Mouse (Mus musculus): ENCODE measurements at regions not wholly inside any gene's neighbourhood (a gene's known extent, or its start where the extent isn't known, plus 50 kb on each side); places are given as distances from the start of the nearest gene placed in this dataset.

DNA sequence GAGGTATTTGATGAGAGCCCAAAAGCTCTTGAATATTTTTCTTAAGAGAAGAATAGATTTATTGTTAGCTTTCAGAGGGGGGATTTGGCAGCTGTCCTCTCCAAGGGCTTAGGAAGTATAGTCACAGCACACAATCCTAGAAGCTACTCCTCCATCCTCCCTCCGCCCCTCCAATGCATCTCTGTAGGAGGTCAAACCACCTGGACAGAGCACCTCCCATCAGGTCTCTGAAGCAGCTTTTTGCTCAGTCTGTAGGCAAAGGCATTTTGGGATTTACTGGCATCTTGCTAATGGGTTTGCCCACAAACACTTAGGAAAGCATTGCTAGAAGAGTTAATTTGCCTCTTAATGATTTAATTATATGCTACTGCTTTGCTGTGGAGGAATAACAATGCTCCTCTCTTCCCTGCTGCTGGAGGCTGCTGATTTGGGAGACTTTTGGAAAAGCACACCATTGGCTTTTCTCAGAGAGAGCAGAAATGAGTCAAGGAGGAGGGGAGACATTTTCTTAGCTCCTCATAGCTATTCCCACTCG lies 273.1 kb downstream of the Gm11011 start:
- Histone ChIP-seq H3K36me3 (ENCODE audit: control insufficient read depth in 1 of 2, insufficient read depth in 2 of 2, low read length in 2 of 2) (no peaks in the 10 kb centered on the region), H3K27ac (ENCODE audit: control insufficient read depth, low read depth, low read length) (no peak overlapping the region), H3K79me2 (ENCODE audit: control insufficient read depth, insufficient read depth, low read length, poor library complexity) (no peaks in the 10 kb centered on the region), H3K4me1 (ENCODE audit: control insufficient read depth in 1 of 2, insufficient read depth in 2 of 2, low read length in 2 of 2) (no peaks in the 10 kb centered on the region), H3K9ac (ENCODE audit: control insufficient read depth, low read depth, low read length, poor library complexity, severe bottlenecking) (no peak overlapping the region), H3K4me3 (ENCODE audit: control insufficient read depth in 1 of 2, insufficient read depth in 1 of 2, low read depth in 2 of 2, low read length in 2 of 2) (no peak overlapping the region), H3K27me3 (ENCODE audit: control insufficient read depth in 1 of 2, insufficient read depth in 2 of 2, low read length in 2 of 2) (no peaks in the 10 kb centered on the region), H3K9me3 (replicated peaks; ENCODE audit: insufficient read depth, low read length) (no peaks in the 10 kb centered on the region)
- TF ChIP-seq KAT2A (conservative IDR thresholded peaks at IDR 0.05; ENCODE audit: low read depth, low read length): no peak
- no peak for TF ChIP-seq JUND (IDR thresholded peaks at IDR 0.05; ENCODE audit: low read depth, low read length)
- no peak for TF ChIP-seq TBP (IDR thresholded peaks at IDR 0.05; ENCODE audit: low read depth, low read length)
- no peak for TF ChIP-seq ZMIZ1 (IDR thresholded peaks at IDR 0.05; ENCODE audit: low read depth, low read length)
- no peak for TF ChIP-seq MYC (IDR thresholded peaks at IDR 0.05; ENCODE audit: low read depth, low read length)
- no peak for TF ChIP-seq MXI1 (IDR thresholded peaks at IDR 0.05; ENCODE audit: low read depth, low read length)
- TF ChIP-seq ETS1 (IDR thresholded peaks at IDR 0.05; ENCODE audit: low read depth, low read length): no peak
- TF ChIP-seq NELFE (IDR thresholded peaks at IDR 0.05; ENCODE audit: low read depth, low read length): no peak
- TF ChIP-seq POLR2A (IDR thresholded peaks at IDR 0.05; ENCODE audit: control insufficient read depth in 1 of 2, insufficient read depth in 1 of 2, low read depth in 1 of 2, low read length in 2 of 2, poor library complexity in 1 of 2): no peak
- no peak for DNase-seq (ENCODE audit: low read depth, low spot score)

DNA sequence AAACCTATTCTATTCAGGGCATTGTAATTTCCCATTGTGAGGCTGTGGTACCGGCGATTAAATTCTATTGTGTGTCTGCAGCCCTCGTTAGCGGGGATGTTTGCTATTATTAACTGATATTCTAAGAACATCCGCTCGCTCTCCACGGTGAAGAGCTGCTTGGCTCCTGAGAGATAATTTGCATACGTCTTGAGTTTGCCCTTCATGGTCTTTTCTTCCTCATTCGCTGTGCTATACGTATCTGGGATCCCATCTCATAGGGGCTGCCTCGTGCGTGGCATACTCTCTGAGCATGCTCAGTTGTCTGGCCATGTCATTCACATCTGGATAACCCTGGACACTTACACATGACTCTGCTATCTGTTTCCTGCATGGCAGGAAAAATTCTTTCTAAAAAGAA lies 275.7 kb downstream of the Gm11011 start:
- no peak for DNase-seq (ENCODE audit: low read depth, low spot score)

DNA sequence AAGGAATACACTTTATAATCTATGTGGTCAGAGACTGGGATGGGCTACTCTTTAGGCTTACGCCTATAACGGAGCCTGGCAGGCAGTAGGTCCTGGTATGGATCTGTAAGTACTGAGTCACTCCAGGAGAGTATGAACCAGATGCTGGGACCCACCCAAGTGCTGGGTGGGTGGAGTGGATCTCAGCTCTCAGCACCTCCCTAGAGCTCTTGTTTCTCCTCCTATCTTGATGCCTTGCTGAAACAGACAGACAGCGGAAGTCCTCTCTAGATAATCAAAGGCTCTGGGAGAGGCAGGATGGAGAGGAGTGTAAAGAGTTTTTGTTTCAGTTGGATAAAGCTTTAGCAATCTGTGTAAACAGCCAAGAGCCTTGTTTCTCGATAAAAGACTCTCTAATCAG lies 276.2 kb downstream of the Gm11011 start:
- H3K36me3 ChIP-seq (ENCODE audit: control insufficient read depth in 1 of 2, insufficient read depth in 2 of 2, low read length in 2 of 2): no peaks in the 10 kb centered on the region
- DNase-seq (ENCODE audit: low read depth, low spot score): no peak
- no peak overlapping the region for H3K9ac ChIP-seq (ENCODE audit: control insufficient read depth, low read depth, low read length, poor library complexity, severe bottlenecking)
- H3K4me3 ChIP-seq (ENCODE audit: control insufficient read depth in 1 of 2, insufficient read depth in 1 of 2, low read depth in 2 of 2, low read length in 2 of 2): no peak overlapping the region
- H3K9me3 ChIP-seq (replicated peaks; ENCODE audit: insufficient read depth, low read length): no peaks in the 10 kb centered on the region
- TF ChIP-seq ZNF384 (IDR thresholded peaks at IDR 0.05; ENCODE audit: low read depth, low read length) (no peak), EP300 (IDR thresholded peaks at IDR 0.05; ENCODE audit: low read depth in 1 of 2, low read length in 2 of 2) (no peak), MYC (IDR thresholded peaks at IDR 0.05; ENCODE audit: low read depth, low read length) (no peak), GATA1 (IDR thresholded peaks at IDR 0.05; ENCODE audit: low read depth, low read length) (no peak), MXI1 (IDR thresholded peaks at IDR 0.05; ENCODE audit: low read depth, low read length) (no peak), CHD2 (IDR thresholded peaks at IDR 0.05; ENCODE audit: low read length) (no peak), POLR2AphosphoS2 (IDR thresholded peaks at IDR 0.05; ENCODE audit: low read length) (no peak), TCF12 (IDR thresholded peaks at IDR 0.05; ENCODE audit: low read depth, low read length) (no peak), E2F4 (IDR thresholded peaks at IDR 0.05; ENCODE audit: borderline replicate concordance, low read depth, low read length) (no peak), BHLHE40 (IDR thresholded peaks at IDR 0.05; ENCODE audit: borderline replicate concordance, low read depth, low read length) (no peak), MYB (IDR thresholded peaks at IDR 0.05; ENCODE audit: low read depth, low read length) (no peak), ZMIZ1 (IDR thresholded peaks at IDR 0.05; ENCODE audit: low read depth, low read length) (no peak), POLR2A (IDR thresholded peaks at IDR 0.05; ENCODE audit: control insufficient read depth in 1 of 2, insufficient read depth in 1 of 2, low read depth in 1 of 2, low read length in 2 of 2, poor library complexity in 1 of 2) (no peak), TAL1 (IDR thresholded peaks at IDR 0.05; ENCODE audit: low read length) (no peak), KAT2A (conservative IDR thresholded peaks at IDR 0.05; ENCODE audit: low read depth, low read length) (no peak), RCOR1 (IDR thresholded peaks at IDR 0.05; ENCODE audit: low read depth, low read length) (no peak), GABPA (IDR thresholded peaks at IDR 0.05; ENCODE audit: low read depth, low read length) (no peak), SMC3 (IDR thresholded peaks at IDR 0.05; ENCODE audit: low read depth, low read length) (no peak)
- no peak overlapping the region for H3K27ac ChIP-seq (ENCODE audit: control insufficient read depth, low read depth, low read length)
- no peaks in the 10 kb centered on the region for H3K4me1 ChIP-seq (ENCODE audit: control insufficient read depth in 1 of 2, insufficient read depth in 2 of 2, low read length in 2 of 2)
- no peaks in the 10 kb centered on the region for H3K27me3 ChIP-seq (ENCODE audit: control insufficient read depth in 1 of 2, insufficient read depth in 2 of 2, low read length in 2 of 2)
- H3K79me2 ChIP-seq (ENCODE audit: control insufficient read depth, insufficient read depth, low read length, poor library complexity): no peaks in the 10 kb centered on the region

More for the DNA sequence above, 275.7 kb downstream of the Gm11011 start:
- H3K79me2 ChIP-seq (ENCODE audit: control insufficient read depth, insufficient read depth, low read length, poor library complexity): no peaks in the 10 kb centered on the region
- no peak overlapping the region for H3K9ac ChIP-seq (ENCODE audit: control insufficient read depth, low read depth, low read length, poor library complexity, severe bottlenecking)
- no peaks in the 10 kb centered on the region for H3K9me3 ChIP-seq (replicated peaks; ENCODE audit: insufficient read depth, low read length)
- H3K27me3 ChIP-seq (ENCODE audit: control insufficient read depth in 1 of 2, insufficient read depth in 2 of 2, low read length in 2 of 2): no peaks in the 10 kb centered on the region
- no peaks in the 10 kb centered on the region for H3K4me1 ChIP-seq (ENCODE audit: control insufficient read depth in 1 of 2, insufficient read depth in 2 of 2, low read length in 2 of 2)
- TF ChIP-seq POLR2AphosphoS5 (IDR thresholded peaks at IDR 0.05; ENCODE audit: borderline replicate concordance, low read depth, low read length) (no peak), ETS1 (IDR thresholded peaks at IDR 0.05; ENCODE audit: low read depth, low read length) (no peak), RCOR1 (IDR thresholded peaks at IDR 0.05; ENCODE audit: low read depth, low read length) (no peak), POLR2A (IDR thresholded peaks at IDR 0.05; ENCODE audit: control insufficient read depth in 1 of 2, insufficient read depth in 1 of 2, low read depth in 1 of 2, low read length in 2 of 2, poor library complexity in 1 of 2) (no peak), TAL1 (IDR thresholded peaks at IDR 0.05; ENCODE audit: low read length) (no peak)
- H3K36me3 ChIP-seq (ENCODE audit: control insufficient read depth in 1 of 2, insufficient read depth in 2 of 2, low read length in 2 of 2): no peaks in the 10 kb centered on the region
- no peak overlapping the region for H3K4me3 ChIP-seq (ENCODE audit: control insufficient read depth in 1 of 2, insufficient read depth in 1 of 2, low read depth in 2 of 2, low read length in 2 of 2)
- H3K27ac ChIP-seq (ENCODE audit: control insufficient read depth, low read depth, low read length): no peak overlapping the region

Measured in MEL (cell line).